Mouse (Mus musculus) v-Abl transformed pro-B cells (cell line): Measurements from ENCODE around the gene Cbx4.

Experiments
- in situ Hi-C, 2 experiments: fragments of 400-800 bp; cut with MboI; formaldehyde crosslinking; loops; one replicate each; pipeline ENCODE4 v1.15.1; 2025; ENCODE audit not compliant: unreplicated experiment in 2 of 2

Cbx4 gene

GRCm38 (mm10) chr11:119066841-119067240, 19.2 kb downstream of the Cbx4 start:
- in situ Hi-C loops: no loop called here

GRCm38 (mm10) chr11:119059256-119059655, 26.8 kb downstream of the Cbx4 start:
- in situ Hi-C loops: no loop called here

GRCm38 (mm10) chr11:119058041-119058995, 27.7 kb downstream of the Cbx4 start:
- in situ Hi-C loops: no loop called here

GRCm38 (mm10) chr11:119057291-119057690, 28.7 kb downstream of the Cbx4 start:
- in situ Hi-C loops: no loop called here

GRCm38 (mm10) chr11:119056301-119057211, 29.5 kb downstream of the Cbx4 start:
- in situ Hi-C loops: no loop called here

- in situ Hi-C loops: no loop called here
These were observed 30.4 kb downstream of the Cbx4 start for GRCm38 (mm10) chr11:119055571-119056131.

- in situ Hi-C loops: no loop called here
These were observed 31.4 kb downstream of the Cbx4 start for GRCm38 (mm10) chr11:119054351-119055345.

- in situ Hi-C loops: no loop called here
These were observed 32.2 kb downstream of the Cbx4 start for GRCm38 (mm10) chr11:119053738-119054350.

- in situ Hi-C loops: no loop called here
These were observed 32.8 kb downstream of the Cbx4 start for GRCm38 (mm10) chr11:119053257-119053670.

GRCm38 (mm10) chr11:119052661-119053256, 33.3 kb downstream of the Cbx4 start:
- in situ Hi-C loops: no loop called here

GRCm38 (mm10) chr11:119051927-119052660, 33.9 kb downstream of the Cbx4 start:
- in situ Hi-C loops: no loop called here

GRCm38 (mm10) chr11:119051426-119051825, 34.6 kb downstream of the Cbx4 start:
- in situ Hi-C loops: no loop called here

GRCm38 (mm10) chr11:119050361-119050760, 35.7 kb downstream of the Cbx4 start:
- in situ Hi-C loops: no loop called here

- in situ Hi-C loops: loop anchor here (5.0 kb wide), 2 partner anchors 34 to 79 kb away; no protein-coding TSS in a partner anchor
These were observed 37.9 kb downstream of the Cbx4 start for GRCm38 (mm10) chr11:119048133-119048510.

- in situ Hi-C loops: loop anchor here (5.0 kb wide), 2 partner anchors 35 to 80 kb away; no protein-coding TSS in a partner anchor
These were observed 38.5 kb downstream of the Cbx4 start for GRCm38 (mm10) chr11:119047261-119048132.

GRCm38 (mm10) chr11:119046601-119047245, 39.3 kb downstream of the Cbx4 start:
- in situ Hi-C loops: loop anchor here (5.0 kb wide), 2 partner anchors 36 to 81 kb away; no protein-coding TSS in a partner anchor
